Mouse (Mus musculus) E14TG2a.4 (cell line): ENCODE results near the gene Fam161b.
"Not testable (repeated sequence)": the region's sequence is repeated elsewhere in the genome, so short reads cannot be mapped to it uniquely, and the experiment has no call there.

ENCODE experiments used
- H3K27me3 ChIP-seq: 2 replicates; pipeline ENCODE4 v1.6.1; 2014; ENCODE audit warnings: low read length, control low read depth; ENCODE audit not compliant: insufficient read depth
- H3K36me3 ChIP-seq: 2 replicates; pipeline ENCODE4 v1.6.1; 2014; ENCODE audit warnings: low read length, control low read depth; ENCODE audit not compliant: insufficient read depth
- H3K4me1 ChIP-seq: replicated peaks from 2 replicates; pipeline ENCODE4 v1.6.1; 2014; ENCODE audit warnings: low read depth, low read length, control low read depth
- H3K4me3 ChIP-seq: replicated peaks from 2 replicates; pipeline ENCODE4 v1.5.1; 2014; ENCODE audit warnings: mild to moderate bottlenecking, low read length
- H3K9me3 ChIP-seq: 2 replicates; pipeline ENCODE4 v1.6.1; 2014; ENCODE audit warnings: low read length, control low read depth
- CTCF ChIP-seq: conservative IDR thresholded peaks from 2 replicates; pipeline ENCODE4 v1.5.1; 2014; ENCODE audit warnings: low read length
- NANOG ChIP-seq: IDR thresholded peaks from 2 replicates; pipeline ENCODE4 v1.6.1; 2014; ENCODE audit warnings: borderline replicate concordance, low read length, mixed read lengths
- POU5F1 ChIP-seq: IDR thresholded peaks from 2 replicates; pipeline ENCODE4 v1.6.1; 2014; ENCODE audit warnings: low read length, borderline replicate concordance

Gene Fam161b

GRCm38 (mm10) chr12:84362872-84363271 lies 1.2 kb upstream of the Fam161b start:
- Histone ChIP-seq H3K36me3 (peaks cover 8% of the 10 kb centered on the region; the same call in 1 of the 2 replicates), H3K9me3 (no peaks in the 10 kb centered on the region), H3K27me3 (no peaks in the 10 kb centered on the region), H3K4me1 (peaks cover 53% of the 10 kb centered on the region), H3K4me3 (peak overlapping the region; percentile 100)
- TF ChIP-seq CTCF (no peak), POU5F1 (no peak), NANOG (no peak)

GRCm38 (mm10) chr12:84358699-84359098 lies 2.9 kb downstream of the Fam161b start:
- H3K9me3 ChIP-seq, H3K4me3 ChIP-seq, H3K27me3 ChIP-seq, H3K36me3 ChIP-seq: not testable (repeated sequence)
- peaks cover 39% of the 10 kb centered on the region for H3K4me1 ChIP-seq

GRCm38 (mm10) chr12:84347192-84347591 lies 14.4 kb downstream of the Fam161b start:
- Histone ChIP-seq H3K4me1 (peaks cover 11% of the 10 kb centered on the region), H3K36me3 (peaks cover 36% of the 10 kb centered on the region), H3K4me3 (no peak overlapping the region), H3K27me3 (no peaks in the 10 kb centered on the region), H3K9me3 (no peaks in the 10 kb centered on the region)
- TF ChIP-seq CTCF (peak; percentile 23; the same call in 1 of the 2 replicates), NANOG (no peak), POU5F1 (no peak)

GRCm38 (mm10) chr12:84336963-84337625 lies 24.5 kb downstream of the Fam161b start:
- no peaks in the 10 kb centered on the region for H3K27me3 ChIP-seq
- H3K9me3 ChIP-seq: no peaks in the 10 kb centered on the region
- TF ChIP-seq NANOG: no peak
- TF ChIP-seq POU5F1: no peak
- no peak for TF ChIP-seq CTCF
- no peaks in the 10 kb centered on the region for H3K4me1 ChIP-seq
- no peak overlapping the region for H3K4me3 ChIP-seq
- peaks cover 91% of the 10 kb centered on the region for H3K36me3 ChIP-seq

GRCm38 (mm10) chr12:84327111-84327512 lies 34.5 kb downstream of the Fam161b start:
- H3K4me1 ChIP-seq: no peaks in the 10 kb centered on the region
- no peaks in the 10 kb centered on the region for H3K9me3 ChIP-seq
- no peak overlapping the region for H3K4me3 ChIP-seq
- TF ChIP-seq NANOG (no peak), POU5F1 (no peak), CTCF (no peak)
- peaks cover 74% of the 10 kb centered on the region for H3K36me3 ChIP-seq
- no peaks in the 10 kb centered on the region for H3K27me3 ChIP-seq

- no peaks in the 10 kb centered on the region for H3K36me3 ChIP-seq
- peaks cover 18% of the 10 kb centered on the region for H3K4me1 ChIP-seq
- H3K4me3 ChIP-seq: peak within 1 kb of the TSS; percentile 98
- no peaks in the 10 kb centered on the region for H3K27me3 ChIP-seq
- H3K9me3 ChIP-seq: no peaks in the 10 kb centered on the region
- TF ChIP-seq CTCF (no peak), NANOG (no peak)
Observed at GRCm38 (mm10) chr12:84316721-84317621, 44.7 kb downstream of the Fam161b start, which contains the start of gene Zfp410. TSS of gene Zfp410 (plus strand) at chr12:84316852.

GRCm38 (mm10) chr12:84316006-84316405 lies 45.6 kb downstream of the Fam161b start:
- peak overlapping the region; percentile 98 for H3K4me3 ChIP-seq
- H3K36me3 ChIP-seq: no peaks in the 10 kb centered on the region
- TF ChIP-seq CTCF (no peak), POU5F1 (no peak), NANOG (no peak)

GRCm38 (mm10) chr12:84311306-84311705 lies 50.3 kb downstream of the Fam161b start:
- TF ChIP-seq NANOG (no peak), CTCF (no peak), POU5F1 (no peak)
- H3K4me1 ChIP-seq: peaks cover 20% of the 10 kb centered on the region
- peaks cover 6% of the 10 kb centered on the region; the same call in 1 of the 2 replicates for H3K36me3 ChIP-seq
- no peaks in the 10 kb centered on the region for H3K27me3 ChIP-seq
- no peaks in the 10 kb centered on the region for H3K9me3 ChIP-seq
- H3K4me3 ChIP-seq: no peak overlapping the region

More at GRCm38 (mm10) chr12:84316006-84316405, 45.6 kb downstream of the Fam161b start:
- Histone ChIP-seq H3K9me3 (no peaks in the 10 kb centered on the region), H3K4me1 (peaks cover 26% of the 10 kb centered on the region), H3K27me3 (no peaks in the 10 kb centered on the region)
